ENCODE assay signal across 16 mouse cellular contexts in the genomic region with DNA sequence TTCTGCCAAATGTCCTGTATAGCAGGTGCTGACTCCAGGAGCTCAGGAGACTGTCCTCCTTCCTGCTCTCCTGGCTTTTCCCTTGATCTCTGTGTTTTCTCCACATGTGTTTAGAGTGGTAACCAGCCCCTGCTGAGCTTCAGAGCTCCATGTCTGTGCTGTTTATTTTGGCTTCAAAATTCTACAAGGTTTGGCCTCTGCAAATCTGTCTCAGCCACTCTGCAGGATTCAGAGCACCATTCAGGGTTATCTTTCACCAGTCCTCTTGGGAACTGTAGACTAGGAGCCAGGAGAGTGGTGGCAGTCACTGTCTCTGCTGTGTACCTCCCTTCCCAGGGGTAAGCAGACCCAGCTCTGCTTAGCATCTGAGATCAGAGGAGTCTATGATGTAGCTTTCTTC.
"Had no signal": no experiment of that assay in that cellular context is flagged by ENCODE, and none has a peak within 500 bp of the region (broad histone marks: within the 10 kb centered on the region; RNA-seq: fewer than 3 reads in every experiment).

No protein-coding gene starts in this region.

- H3K4me1 ChIP-seq: neural tube, embryonic 13.5 days; neural tube, embryonic 15.5 days; stomach, embryonic 15.5 days had no signal

- H3K4me3 ChIP-seq: neural tube, embryonic 13.5 days; neural tube, embryonic 15.5 days; stomach, embryonic 15.5 days had no signal

- DNase-seq: retina, postnatal 1 day; right cerebral cortex, adult 18-20 months; right cerebral cortex, postnatal 14 days; right cerebral cortex, postnatal 25 days; right cerebral cortex, postnatal 4 days; spleen, adult 18-20 months; thymus, adult 18-20 months; thymus, adult 2 months; thymus, postnatal 14 days; thymus, postnatal 25 days; thymus, postnatal 36 days; thymus, postnatal 4 days had no signal

- H3K27ac ChIP-seq: neural tube, embryonic 13.5 days; neural tube, embryonic 15.5 days; stomach, embryonic 15.5 days; stomach, postnatal 0 days had no signal

- H3K27me3 ChIP-seq: neural tube, embryonic 13.5 days; neural tube, embryonic 15.5 days; stomach, embryonic 15.5 days had no signal

- H3K9ac ChIP-seq: neural tube, embryonic 13.5 days; neural tube, embryonic 15.5 days; stomach, embryonic 15.5 days had no signal

- H3K9me3 ChIP-seq: neural tube, embryonic 13.5 days; neural tube, embryonic 15.5 days; stomach, embryonic 15.5 days had no signal

- H3K4me2 ChIP-seq: neural tube, embryonic 13.5 days; neural tube, embryonic 15.5 days; stomach, embryonic 15.5 days had no signal

- H3K36me3 ChIP-seq: neural tube, embryonic 13.5 days; neural tube, embryonic 15.5 days; stomach, embryonic 15.5 days had no signal
